In the genomic region with DNA sequence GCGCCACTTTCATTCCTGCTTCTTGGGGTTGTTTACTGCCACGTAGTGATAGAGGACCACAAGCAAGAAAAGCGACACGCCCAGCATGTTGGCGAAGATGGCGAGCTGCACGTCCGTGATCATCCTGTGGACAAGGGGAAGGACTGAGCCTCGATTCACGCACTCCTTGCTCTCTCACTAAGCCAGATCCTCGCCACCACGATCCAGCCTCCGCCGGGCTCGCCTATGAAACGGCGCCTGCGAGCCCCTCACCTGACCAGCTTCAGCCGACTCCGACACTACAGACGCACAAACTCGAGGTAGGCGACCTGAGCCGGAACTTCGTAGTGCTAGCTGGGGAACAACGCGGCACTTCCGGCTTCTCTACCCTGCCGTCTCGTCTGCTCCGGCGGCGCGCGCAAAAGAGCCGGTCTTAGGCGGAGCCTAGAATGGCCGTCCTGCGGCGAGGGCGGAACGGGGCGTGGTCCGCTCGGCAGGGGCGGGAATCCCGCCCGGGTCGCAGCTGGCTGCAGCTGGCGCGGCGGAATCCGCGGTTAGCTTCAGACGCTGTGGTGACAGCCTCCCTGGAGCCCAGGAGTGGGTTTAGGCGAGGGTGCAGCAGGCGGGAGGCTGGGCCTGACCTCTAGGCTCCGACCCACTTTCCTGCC, we compare ENCODE assay signal across 8 mouse cellular contexts. TPM values are rescaled to one million over a fixed set of nuclear protein-coding genes. Genes with fewer than 3 reads are reported as not detected.
A peak's percentile ranks its signal among the peaks of the same experiment; 100 is the strongest.
DNase-seq lines count a peak whose midpoint lies in the region; ATAC-seq lines count a peak whose summit lies in the region.

A gene (minus strand): TSS at position 376 of the 647 bp plus-strand sequence.

- H3K4me2 ChIP-seq in hindbrain, embryonic 12.5 days (replicated peaks): peak within 1 kb of the TSS; percentile 94

- H3K27ac ChIP-seq in hindbrain, embryonic 12.5 days: peak within 1 kb of the TSS; percentile 88

- ATAC-seq in hindbrain, embryonic 12.5 days (ENCODE audit: low FRiP score): peak; percentile 95

- H3K9me3 ChIP-seq in hindbrain, embryonic 12.5 days (replicated peaks): no peaks in the 10 kb centered on the region

- H3K4me3 ChIP-seq in hindbrain, embryonic 12.5 days: peak within 1 kb of the TSS; percentile 65

- DNase-seq in Muller cell, postnatal 12 days (ENCODE audit: inconsistent ontology term): peak; percentile 95
- peak; percentile 93 for DNase-seq in cerebellum, adult 9-11 months
- DNase-seq in frontal cortex, postnatal 10 days (ENCODE audit: low spot score in 2 of 2): peak; percentile 91 to 93
- DNase-seq in layer of hippocampus, postnatal 14 days (ENCODE audit: low spot score in 2 of 2): peak; percentile 92 to 96
- DNase-seq in lung, postnatal 14 days: peak; percentile 98
- DNase-seq in retina, adult 2 months (ENCODE audit: low read depth, low spot score): peak; percentile 85
- peak; percentile 98 to 99 for DNase-seq in thymus, postnatal 36 days

- no peaks in the 10 kb centered on the region for H3K27me3 ChIP-seq in hindbrain, embryonic 12.5 days

- WGBS in hindbrain, embryonic 12.5 days: under 1% methylated on average over 58 of the region's 58 CpGs

- peaks cover 35% of the 10 kb centered on the region for H3K36me3 ChIP-seq in hindbrain, embryonic 12.5 days

- H3K9ac ChIP-seq in hindbrain, embryonic 12.5 days: peak within 1 kb of the TSS; percentile 71

- peaks cover 38% of the 10 kb centered on the region for H3K4me1 ChIP-seq in hindbrain, embryonic 12.5 days

RNA-seq across cellular contexts. Expression of the gene that starts here (rescaled TPM):
- polyA plus RNA-seq in hindbrain, embryonic 12.5 days (2016; fragmentation: Nextera tagmentation; extraction: Ambion mirVana): 256 and 303 TPM in 2 replicates
- 100 to 1,000 TPM; 100 to 108 TPM for total RNA-seq in layer of hippocampus, postnatal 14 days (2021)

Comparison
In these comparisons a context has a peak if more than half of its experiments do, and no peak if none do; other contexts are left out.
1. Peak in every context shown above with its lines: DNase-seq, ATAC-seq, H3K4me3 ChIP-seq and H3K27ac ChIP-seq.